In the genomic region with DNA sequence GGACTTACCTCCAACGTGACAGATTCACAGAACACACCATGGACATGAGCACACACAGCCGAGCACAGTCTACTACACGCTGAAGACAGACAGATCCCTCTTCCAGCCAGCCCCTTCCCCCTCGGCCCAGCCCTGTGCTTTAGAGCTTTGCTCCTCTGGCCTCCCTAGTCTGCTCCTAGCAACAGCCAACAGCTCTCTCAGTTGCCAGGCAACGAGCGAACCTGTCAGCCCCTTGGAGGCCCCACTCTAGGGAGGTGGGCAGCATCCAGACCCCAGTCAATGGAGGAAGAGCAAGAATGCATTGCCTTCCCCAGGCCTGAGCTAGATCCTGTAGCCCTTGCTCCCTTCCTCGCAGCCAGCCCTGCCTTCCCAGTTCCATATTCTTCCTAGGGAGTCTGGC, we compare ENCODE assay signal across 10 mouse cellular contexts. TPM values are rescaled to one million over a fixed set of nuclear protein-coding genes. Genes with fewer than 3 reads are reported as not detected.
DNase-seq lines count a peak whose midpoint lies in the region; ATAC-seq lines count a peak whose summit lies in the region.
"Had no signal": no experiment of that assay in that cellular context is flagged by ENCODE, and none has a peak within 500 bp of the region (broad histone marks: within the 10 kb centered on the region; RNA-seq: fewer than 3 reads in every experiment).

No protein-coding gene starts in this region.

- DNase-seq in cerebellum, postnatal 10 days, result peak; percentile 28 to 49
- no peak for DNase-seq in cerebellum, postnatal 36 days
- peak; percentile 90 for DNase-seq in embryo, embryonic 10 days (ENCODE audit: low spot score)
- DNase-seq in spleen, adult 12 weeks (ENCODE audit: low spot score), result no peak
- no peak for DNase-seq in layer of hippocampus, adult 9-11 months
- no peak for DNase-seq in frontal cortex, postnatal 14 days (ENCODE audit: low spot score in 2 of 2)
- DNase-seq: cerebellum, postnatal 25 days; kidney, postnatal 14 days had no signal

- peak overlapping the region; percentile 77 for H3K27ac ChIP-seq in hindbrain, embryonic 12.5 days
- peak overlapping the region; percentile 76 for H3K27ac ChIP-seq in midbrain, embryonic 16.5 days (ENCODE audit: low read length)

- peak overlapping the region; percentile 30 for H3K4me2 ChIP-seq in hindbrain, embryonic 12.5 days (replicated peaks)
- peak overlapping the region; percentile 15 for H3K4me2 ChIP-seq in midbrain, embryonic 16.5 days (ENCODE audit: low read length)

- no peak overlapping the region for H3K9ac ChIP-seq in hindbrain, embryonic 12.5 days
- 0 out of 2 replicates have a peak overlapping the region, but pooled peaks have one; percentile 22 for H3K9ac ChIP-seq in midbrain, embryonic 16.5 days (ENCODE audit: low read depth, low read length)

- WGBS in hindbrain, embryonic 12.5 days, result 17% methylated on average over 7 of the region's 7 CpGs
- 7% methylated on average over 7 of the region's 7 CpGs for WGBS in midbrain, embryonic 16.5 days

- peaks cover 55% of the 10 kb centered on the region for H3K4me1 ChIP-seq in hindbrain, embryonic 12.5 days
- peaks cover 30% of the 10 kb centered on the region for H3K4me1 ChIP-seq in midbrain, embryonic 16.5 days (ENCODE audit: control insufficient read depth, insufficient read depth, low read length)

- ATAC-seq in hindbrain, embryonic 12.5 days (ENCODE audit: low FRiP score), result peak; percentile 57
- peak; percentile 46 for ATAC-seq in midbrain, embryonic 16.5 days

- no peaks in the 10 kb centered on the region for H3K9me3 ChIP-seq in hindbrain, embryonic 12.5 days (replicated peaks)
- no peaks in the 10 kb centered on the region for H3K9me3 ChIP-seq in midbrain, embryonic 16.5 days (replicated peaks; ENCODE audit: control insufficient read depth, low read length, poor library complexity, severe bottlenecking)

- no peak overlapping the region for H3K4me3 ChIP-seq in hindbrain, embryonic 12.5 days
- H3K4me3 ChIP-seq in midbrain, embryonic 16.5 days (ENCODE audit: low read depth, low read length), result no peak overlapping the region

- H3K27me3 ChIP-seq in hindbrain, embryonic 12.5 days, result no peaks in the 10 kb centered on the region
- H3K27me3 ChIP-seq in midbrain, embryonic 16.5 days (ENCODE audit: control insufficient read depth, insufficient read depth, low read depth, low read length), result no peaks in the 10 kb centered on the region

- no peaks in the 10 kb centered on the region for H3K36me3 ChIP-seq in hindbrain, embryonic 12.5 days
- H3K36me3 ChIP-seq in midbrain, embryonic 16.5 days (ENCODE audit: control insufficient read depth, insufficient read depth, low read length), result no peaks in the 10 kb centered on the region

RNA-seq across cellular contexts. Expression of gene Gnai2, which starts 1.9 kb away (rescaled TPM):
- 516 and 531 TPM in 2 replicates for polyA plus RNA-seq in hindbrain, embryonic 12.5 days (2016; fragmentation: Nextera tagmentation; extraction: Ambion mirVana)
- 278 and 281 TPM in 2 replicates for polyA plus RNA-seq in midbrain, embryonic 16.5 days (2015; fragmentation: Nextera tagmentation; extraction: Ambion mirVana)

RNA-seq across cellular contexts. Expression of gene Sema3b, which starts 28.0 kb away (rescaled TPM):
- 5.1 TPM in 2 replicates for polyA plus RNA-seq in hindbrain, embryonic 12.5 days (2016; fragmentation: Nextera tagmentation; extraction: Ambion mirVana)
- polyA plus RNA-seq in midbrain, embryonic 16.5 days (2015; fragmentation: Nextera tagmentation; extraction: Ambion mirVana), result 3.7 and 3.9 TPM in 2 replicates

RNA-seq across cellular contexts. Expression of gene Slc38a3, which starts 32.3 kb away (rescaled TPM):
- 12.5 and 12.9 TPM in 2 replicates for polyA plus RNA-seq in hindbrain, embryonic 12.5 days (2016; fragmentation: Nextera tagmentation; extraction: Ambion mirVana)
- 31.1 and 34.0 TPM in 2 replicates for polyA plus RNA-seq in midbrain, embryonic 16.5 days (2015; fragmentation: Nextera tagmentation; extraction: Ambion mirVana)

RNA-seq across cellular contexts. Expression of gene Gnat1, which starts 42.4 kb away (rescaled TPM):
- 1.4 and 2.6 TPM in 2 replicates for polyA plus RNA-seq in hindbrain, embryonic 12.5 days (2016; fragmentation: Nextera tagmentation; extraction: Ambion mirVana)
- 1.6 and 2.2 TPM in 2 replicates for polyA plus RNA-seq in midbrain, embryonic 16.5 days (2015; fragmentation: Nextera tagmentation; extraction: Ambion mirVana)

RNA-seq across cellular contexts. Expression of gene Ifrd2, which starts 49.6 kb away (rescaled TPM):
- polyA plus RNA-seq in hindbrain, embryonic 12.5 days (2016; fragmentation: Nextera tagmentation; extraction: Ambion mirVana), result 19.5 and 21.9 TPM in 2 replicates
- 14.6 and 15.4 TPM in 2 replicates for polyA plus RNA-seq in midbrain, embryonic 16.5 days (2015; fragmentation: Nextera tagmentation; extraction: Ambion mirVana)

Comparison
In these comparisons a context has a peak if more than half of its experiments do, and no peak if none do; other contexts are left out.
1. DNase-seq: peak in cerebellum, postnatal 10 days (2 of 2) and embryo, embryonic 10 days (single experiment); none in cerebellum, postnatal 36 days (0 of 2), spleen, adult 12 weeks (single experiment), layer of hippocampus, adult 9-11 months (single experiment) and frontal cortex, postnatal 14 days (0 of 2).